Mouse (Mus musculus): ENCODE measurements at regions not wholly inside any gene's neighbourhood (a gene's known extent, or its start where the extent isn't known, plus 50 kb on each side); places are given as distances from the start of the nearest gene placed in this dataset.

- H3K27ac ChIP-seq (ENCODE audit: low read depth, low read length): no peak overlapping the region
These were observed 236.8 kb upstream of the Ccdc122 start for GRCm38 (mm10) chr14:76799741-76800140.

GRCm38 (mm10) chr14:76798925-76799428 lies 237.6 kb upstream of the Ccdc122 start:
- no peak overlapping the region for H3K27ac ChIP-seq (ENCODE audit: low read depth, low read length)
- no peak overlapping the region for H3K4me2 ChIP-seq (ENCODE audit: low read length)
- no peaks in the 10 kb centered on the region for H3K27me3 ChIP-seq (replicated peaks; ENCODE audit: control insufficient read depth, insufficient read depth, low read length)
- no peaks in the 10 kb centered on the region for H3K9me3 ChIP-seq (ENCODE audit: control insufficient read depth, low read length)
- peaks cover 3% of the 10 kb centered on the region; the same call in 1 of the 2 replicates for H3K4me1 ChIP-seq (ENCODE audit: control insufficient read depth, insufficient read depth, low read depth, low read length)
- no peaks in the 10 kb centered on the region for H3K36me3 ChIP-seq (ENCODE audit: control insufficient read depth, insufficient read depth, low read length)
- no peak for ATAC-seq
- H3K4me3 ChIP-seq (ENCODE audit: low read length): no peak overlapping the region
- 74% methylated on average over 8 of the region's 8 CpGs for WGBS
- H3K9ac ChIP-seq (ENCODE audit: low read depth, low read length): no peak overlapping the region

More at GRCm38 (mm10) chr14:76799741-76800140, 236.8 kb upstream of the Ccdc122 start:
- Histone ChIP-seq H3K9ac (ENCODE audit: low read depth, low read length) (no peak overlapping the region), H3K4me1 (ENCODE audit: control insufficient read depth, insufficient read depth, low read depth, low read length) (peaks cover 3% of the 10 kb centered on the region; the same call in 1 of the 2 replicates), H3K4me3 (ENCODE audit: low read length) (no peak overlapping the region), H3K9me3 (ENCODE audit: control insufficient read depth, low read length) (no peaks in the 10 kb centered on the region), H3K36me3 (ENCODE audit: control insufficient read depth, insufficient read depth, low read length) (no peaks in the 10 kb centered on the region), H3K27me3 (replicated peaks; ENCODE audit: control insufficient read depth, insufficient read depth, low read length) (no peaks in the 10 kb centered on the region), H3K4me2 (ENCODE audit: low read length) (no peak overlapping the region)
- ATAC-seq: no peak
- WGBS: 58% methylated on average over 6 of the region's 6 CpGs

GRCm38 (mm10) chr14:76798488-76798887 lies 238.1 kb upstream of the Ccdc122 start:
- Histone ChIP-seq H3K36me3 (ENCODE audit: control insufficient read depth, insufficient read depth, low read length) (no peaks in the 10 kb centered on the region), H3K27ac (ENCODE audit: low read depth, low read length) (no peak overlapping the region), H3K9me3 (ENCODE audit: control insufficient read depth, low read length) (no peaks in the 10 kb centered on the region), H3K4me3 (ENCODE audit: low read length) (no peak overlapping the region), H3K9ac (ENCODE audit: low read depth, low read length) (no peak overlapping the region), H3K4me1 (ENCODE audit: control insufficient read depth, insufficient read depth, low read depth, low read length) (peaks cover 3% of the 10 kb centered on the region; the same call in 1 of the 2 replicates), H3K27me3 (replicated peaks; ENCODE audit: control insufficient read depth, insufficient read depth, low read length) (no peaks in the 10 kb centered on the region), H3K4me2 (ENCODE audit: low read length) (no peak overlapping the region)
- 81% methylated on average over 6 of the region's 6 CpGs for WGBS
- no peak for ATAC-seq

GRCm38 (mm10) chr14:76797518-76797917 lies 239.1 kb upstream of the Ccdc122 start:
- WGBS: 88% methylated on average over 6 of the region's 6 CpGs
- ATAC-seq: no peak

GRCm38 (mm10) chr14:76791811-76792571 lies 235.3 kb upstream of the Serp2 start:
- H3K9ac ChIP-seq (ENCODE audit: low read depth, low read length): 0 out of 2 replicates have a peak overlapping the region, but pooled peaks have one; percentile 10
- WGBS: 18% methylated on average over 6 of the region's 6 CpGs
- ATAC-seq: peak; percentile 83

More at GRCm38 (mm10) chr14:76797518-76797917, 239.1 kb upstream of the Ccdc122 start:
- Histone ChIP-seq H3K9me3 (ENCODE audit: control insufficient read depth, low read length) (no peaks in the 10 kb centered on the region), H3K36me3 (ENCODE audit: control insufficient read depth, insufficient read depth, low read length) (no peaks in the 10 kb centered on the region), H3K4me3 (ENCODE audit: low read length) (no peak overlapping the region), H3K27me3 (replicated peaks; ENCODE audit: control insufficient read depth, insufficient read depth, low read length) (no peaks in the 10 kb centered on the region), H3K4me1 (ENCODE audit: control insufficient read depth, insufficient read depth, low read depth, low read length) (peaks cover 3% of the 10 kb centered on the region; the same call in 1 of the 2 replicates), H3K9ac (ENCODE audit: low read depth, low read length) (no peak overlapping the region), H3K4me2 (ENCODE audit: low read length) (no peak overlapping the region), H3K27ac (ENCODE audit: low read depth, low read length) (no peak overlapping the region)

GRCm38 (mm10) chr14:76789376-76789775 lies 232.7 kb upstream of the Serp2 start:
- ATAC-seq: no peak
- Histone ChIP-seq H3K4me2 (ENCODE audit: low read length) (no peak overlapping the region), H3K27me3 (replicated peaks; ENCODE audit: control insufficient read depth, insufficient read depth, low read length) (no peaks in the 10 kb centered on the region), H3K27ac (ENCODE audit: low read depth, low read length) (no peak overlapping the region), H3K9me3 (ENCODE audit: control insufficient read depth, low read length) (no peaks in the 10 kb centered on the region), H3K36me3 (ENCODE audit: control insufficient read depth, insufficient read depth, low read length) (no peaks in the 10 kb centered on the region), H3K4me3 (ENCODE audit: low read length) (no peak overlapping the region), H3K4me1 (ENCODE audit: control insufficient read depth, insufficient read depth, low read depth, low read length) (peaks cover 9% of the 10 kb centered on the region), H3K9ac (ENCODE audit: low read depth, low read length) (no peak overlapping the region)
- WGBS: 69% methylated on average over 7 of the region's 7 CpGs

More at GRCm38 (mm10) chr14:76791811-76792571, 235.3 kb upstream of the Serp2 start:
- no peaks in the 10 kb centered on the region for H3K36me3 ChIP-seq (ENCODE audit: control insufficient read depth, insufficient read depth, low read length)
- H3K27me3 ChIP-seq (replicated peaks; ENCODE audit: control insufficient read depth, insufficient read depth, low read length): no peaks in the 10 kb centered on the region
- H3K27ac ChIP-seq (ENCODE audit: low read depth, low read length): peak overlapping the region; percentile 63
- no peak overlapping the region for H3K4me3 ChIP-seq (ENCODE audit: low read length)
- H3K9me3 ChIP-seq (ENCODE audit: control insufficient read depth, low read length): no peaks in the 10 kb centered on the region
- peaks cover 12% of the 10 kb centered on the region for H3K4me1 ChIP-seq (ENCODE audit: control insufficient read depth, insufficient read depth, low read depth, low read length)
- no peak overlapping the region for H3K4me2 ChIP-seq (ENCODE audit: low read length)

GRCm38 (mm10) chr14:76787601-76788000 lies 230.9 kb upstream of the Serp2 start:
- no peak for ATAC-seq

GRCm38 (mm10) chr14:76786214-76786613 lies 229.5 kb upstream of the Serp2 start:
- Histone ChIP-seq H3K9me3 (ENCODE audit: control insufficient read depth, low read length) (no peaks in the 10 kb centered on the region), H3K4me2 (ENCODE audit: low read length) (no peak overlapping the region), H3K9ac (ENCODE audit: low read depth, low read length) (no peak overlapping the region), H3K4me3 (ENCODE audit: low read length) (no peak overlapping the region), H3K27ac (ENCODE audit: low read depth, low read length) (no peak overlapping the region), H3K4me1 (ENCODE audit: control insufficient read depth, insufficient read depth, low read depth, low read length) (peaks cover 4% of the 10 kb centered on the region), H3K27me3 (replicated peaks; ENCODE audit: control insufficient read depth, insufficient read depth, low read length) (no peaks in the 10 kb centered on the region), H3K36me3 (ENCODE audit: control insufficient read depth, insufficient read depth, low read length) (no peaks in the 10 kb centered on the region)
- 80% methylated on average over 4 of the region's 4 CpGs for WGBS
- ATAC-seq: no peak

More at GRCm38 (mm10) chr14:76787601-76788000, 230.9 kb upstream of the Serp2 start:
- Histone ChIP-seq H3K9ac (ENCODE audit: low read depth, low read length) (no peak overlapping the region), H3K9me3 (ENCODE audit: control insufficient read depth, low read length) (no peaks in the 10 kb centered on the region), H3K4me3 (ENCODE audit: low read length) (no peak overlapping the region), H3K36me3 (ENCODE audit: control insufficient read depth, insufficient read depth, low read length) (no peaks in the 10 kb centered on the region), H3K4me1 (ENCODE audit: control insufficient read depth, insufficient read depth, low read depth, low read length) (peaks cover 9% of the 10 kb centered on the region), H3K27me3 (replicated peaks; ENCODE audit: control insufficient read depth, insufficient read depth, low read length) (no peaks in the 10 kb centered on the region), H3K4me2 (ENCODE audit: low read length) (no peak overlapping the region), H3K27ac (ENCODE audit: low read depth, low read length) (no peak overlapping the region)
- WGBS: 81% methylated on average over 6 of the region's 6 CpGs

GRCm38 (mm10) chr14:76781524-76781880 lies 224.8 kb upstream of the Serp2 start:
- Histone ChIP-seq H3K9ac (ENCODE audit: low read depth, low read length) (no peak overlapping the region), H3K27ac (ENCODE audit: low read depth, low read length) (no peak overlapping the region; the same call in 1 of the 2 replicates)
- 65% methylated on average over 3 of the region's 3 CpGs for WGBS

More at GRCm38 (mm10) chr14:76781524-76781880, 224.8 kb upstream of the Serp2 start:
- Histone ChIP-seq H3K4me2 (ENCODE audit: low read length) (no peak overlapping the region), H3K4me1 (ENCODE audit: control insufficient read depth, insufficient read depth, low read depth, low read length) (peaks cover 14% of the 10 kb centered on the region), H3K36me3 (ENCODE audit: control insufficient read depth, insufficient read depth, low read length) (no peaks in the 10 kb centered on the region), H3K27me3 (replicated peaks; ENCODE audit: control insufficient read depth, insufficient read depth, low read length) (no peaks in the 10 kb centered on the region), H3K9me3 (ENCODE audit: control insufficient read depth, low read length) (no peaks in the 10 kb centered on the region), H3K4me3 (ENCODE audit: low read length) (no peak overlapping the region)
- ATAC-seq: no peak

All from hindbrain, embryonic 16.5 days (tissue).